Mouse (Mus musculus) MEL (cell line): ENCODE data around the gene Olfr1375.

ENCODE experiments used
- CHD1 ChIP-seq: IDR thresholded peaks from 2 replicates; pipeline ENCODE4 v1.6.1; 2012; ENCODE audit warnings: low read depth, mild to moderate bottlenecking, inconsistent platforms, low read length, improper control_type of control experiment
- CTCF ChIP-seq, 3 experiments: IDR thresholded peaks in 2 of 3; conservative IDR thresholded peaks in 1 of 3; 2 replicates each; pipeline ENCODE4 v1.5.1; 2011 to 2012; ENCODE audit warnings: low read length in 3 of 3, low read depth in 2 of 3, mild to moderate bottlenecking in 2 of 3, improper control_type of control experiment in 1 of 3, inconsistent platforms in 1 of 3, mixed read lengths in 1 of 3, moderate library complexity in 1 of 3; ENCODE audit not compliant: control insufficient read depth in 1 of 3, insufficient read depth in 1 of 3, poor library complexity in 1 of 3, severe bottlenecking in 1 of 3
- EP300 ChIP-seq, 2 experiments: IDR thresholded peaks; 2 replicates each; pipeline ENCODE4 v1.6.1; 2011; ENCODE audit warnings: improper control_type of control experiment in 2 of 2, low read length in 2 of 2, low read depth in 1 of 2, mild to moderate bottlenecking in 1 of 2
- GATA1 ChIP-seq: IDR thresholded peaks from 2 replicates; pipeline ENCODE4 v1.6.1; 2011; ENCODE audit warnings: low read depth, low read length, improper control_type of control experiment
- JUND ChIP-seq: IDR thresholded peaks from 2 replicates; pipeline ENCODE4 v1.6.1; 2011; ENCODE audit warnings: low read depth, mild to moderate bottlenecking, improper control_type of control experiment, low read length
- MAFK ChIP-seq: IDR thresholded peaks from 2 replicates; pipeline ENCODE4 v1.6.1; 2011; ENCODE audit warnings: low read depth, mild to moderate bottlenecking, low read length, improper control_type of control experiment, borderline replicate concordance
- MAX ChIP-seq: IDR thresholded peaks from 2 replicates; pipeline ENCODE4 v1.6.1; 2011; ENCODE audit warnings: low read length, improper control_type of control experiment
- MYB ChIP-seq: IDR thresholded peaks from 2 replicates; pipeline ENCODE4 v1.6.1; 2011; ENCODE audit warnings: mild to moderate bottlenecking, low read depth, low read length, improper control_type of control experiment
- POLR2A ChIP-seq, 2 experiments: IDR thresholded peaks; 2 replicates each; pipeline ENCODE4 v1.6.1; 2011 to 2012; ENCODE audit warnings: low read length in 2 of 2, mild to moderate bottlenecking in 2 of 2, control low read depth in 1 of 2, improper control_type of control experiment in 1 of 2, low read depth in 1 of 2, moderate library complexity in 1 of 2; ENCODE audit not compliant: control insufficient read depth in 1 of 2, insufficient read depth in 1 of 2, poor library complexity in 1 of 2
- POLR2AphosphoS2 ChIP-seq: IDR thresholded peaks from 2 replicates; pipeline ENCODE4 v1.6.1; 2011; ENCODE audit warnings: low read length, improper control_type of control experiment
- SIN3A ChIP-seq: IDR thresholded peaks from 2 replicates; pipeline ENCODE4 v1.6.1; 2012; ENCODE audit warnings: low read length, improper control_type of control experiment, inconsistent platforms
- ZC3H11A ChIP-seq: IDR thresholded peaks from 2 replicates; pipeline ENCODE4 v1.6.1; 2012; ENCODE audit warnings: low read depth, mild to moderate bottlenecking, inconsistent platforms, low read length, improper control_type of control experiment

DNA sequence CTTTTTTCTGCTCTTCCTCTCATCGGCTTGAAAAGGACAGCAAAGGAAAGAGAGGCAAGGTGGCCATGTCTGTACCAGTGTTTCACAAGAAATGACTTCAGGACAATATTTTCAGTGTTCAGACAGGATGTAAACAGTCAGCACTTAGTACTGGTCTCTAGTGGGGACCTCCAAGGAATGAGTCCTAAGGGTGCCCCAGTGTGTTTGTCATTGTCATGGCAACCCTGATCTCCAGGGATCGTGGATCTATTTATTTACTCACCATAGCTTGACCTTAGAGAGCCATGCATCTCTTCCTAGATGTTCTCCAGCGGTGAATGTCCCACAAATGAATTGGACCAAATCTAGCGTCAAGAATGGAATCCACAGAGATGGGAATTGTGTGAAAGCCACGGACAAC, 44.6 kb upstream of the Olfr1375 start, which contains the start of gene Olfr51:
- TF ChIP-seq CHD1 (no peak), GATA1 (no peak), SIN3A (no peak), MYB (no peak), CTCF (IDR thresholded peaks at IDR 0.05 in 2 of 3, conservative IDR thresholded peaks at IDR 0.05 in 1 of 3; ENCODE audit: control insufficient read depth in 1 of 3, insufficient read depth in 1 of 3, low read depth in 2 of 3, low read length in 3 of 3, poor library complexity in 1 of 3, severe bottlenecking in 1 of 3) (no peak), ZC3H11A (no peak), MAFK (no peak), POLR2AphosphoS2 (no peak), MAX (no peak), EP300 (IDR thresholded peaks at IDR 0.05; ENCODE audit: low read depth in 1 of 2, low read length in 2 of 2) (no peak), POLR2A (IDR thresholded peaks at IDR 0.05; ENCODE audit: control insufficient read depth in 1 of 2, insufficient read depth in 1 of 2, low read depth in 1 of 2, low read length in 2 of 2, poor library complexity in 1 of 2) (no peak), JUND (no peak)
